Mouse (Mus musculus): ENCODE data around the gene Arg1.

GRCm38 (mm10) chr10:24965821-24966550 is 38.7 kb upstream of the Arg1 start:
- no peak for TF ChIP-seq CTCF (IDR thresholded peaks at IDR 0.05 in 2 of 3, conservative IDR thresholded peaks at IDR 0.05 in 1 of 3; ENCODE audit: control insufficient read depth in 1 of 3, insufficient read depth in 1 of 3, low read depth in 2 of 3, low read length in 3 of 3, poor library complexity in 1 of 3, severe bottlenecking in 1 of 3)
- TF ChIP-seq MXI1 (IDR thresholded peaks at IDR 0.05; ENCODE audit: low read depth, low read length): no peak
- TF ChIP-seq ZC3H11A (IDR thresholded peaks at IDR 0.05; ENCODE audit: low read depth, low read length): no peak
- TF ChIP-seq ZMIZ1 (IDR thresholded peaks at IDR 0.05; ENCODE audit: low read depth, low read length): no peak
- no peak for TF ChIP-seq RCOR1 (IDR thresholded peaks at IDR 0.05; ENCODE audit: low read depth, low read length)

Data from MEL (cell line).